In genomic region chr5:100761736-100762135, GRCm38 (mm10) we compare ENCODE assay signal across 28 mouse cellular contexts. TPM values are rescaled to one million over a fixed set of nuclear protein-coding genes. Genes with fewer than 3 reads are reported as not detected.
"Had no signal": no experiment of that assay in that cellular context is flagged by ENCODE, and none has a peak within 500 bp of the region (broad histone marks: within the 10 kb centered on the region; RNA-seq: fewer than 3 reads in every experiment).

No protein-coding gene starts in this region.

- H3K4me1 ChIP-seq: embryonic facial prominence, embryonic 10.5 days; embryonic facial prominence, embryonic 12.5 days; embryonic facial prominence, embryonic 13.5 days; embryonic facial prominence, embryonic 15.5 days; forebrain, embryonic 10.5 days; forebrain, embryonic 12.5 days; forebrain, embryonic 13.5 days; forebrain, embryonic 15.5 days had no signal

- H3K27ac ChIP-seq: embryonic facial prominence, embryonic 10.5 days; embryonic facial prominence, embryonic 12.5 days; embryonic facial prominence, embryonic 13.5 days; embryonic facial prominence, embryonic 15.5 days; forebrain, embryonic 10.5 days; forebrain, embryonic 12.5 days; forebrain, embryonic 13.5 days; forebrain, embryonic 15.5 days; gastrocnemius, adult 2 months; heart, adult 2 months had no signal

- H3K4me3 ChIP-seq: embryonic facial prominence, embryonic 10.5 days; embryonic facial prominence, embryonic 12.5 days; embryonic facial prominence, embryonic 13.5 days; embryonic facial prominence, embryonic 15.5 days; erythroblast, embryonic 14.5 days; forebrain, embryonic 10.5 days; forebrain, embryonic 12.5 days; forebrain, embryonic 13.5 days; forebrain, embryonic 15.5 days; gastrocnemius, adult 2 months; heart, adult 2 months had no signal

- DNase-seq: cerebellum, adult 2 months; cerebellum, adult 8-10 months; cerebellum, adult 9-10 months; cerebellum, adult 9-11 months; cerebellum, postnatal 10 days; cerebellum, postnatal 14 days; cerebellum, postnatal 25 days; cerebellum, postnatal 36 days; embryo, embryonic 11 days; forebrain, postnatal 0 days; gastrocnemius, adult 2 months; gastrocnemius, postnatal 10 days; gastrocnemius, postnatal 14 days; gastrocnemius, postnatal 25 days; gastrocnemius, postnatal 36 days; heart, adult 18-20 months; heart, adult 2 months had no signal

- H3K9me3 ChIP-seq: embryonic facial prominence, embryonic 10.5 days; embryonic facial prominence, embryonic 12.5 days; embryonic facial prominence, embryonic 13.5 days; embryonic facial prominence, embryonic 15.5 days; forebrain, embryonic 12.5 days; forebrain, embryonic 13.5 days; forebrain, embryonic 15.5 days had no signal

- H3K4me2 ChIP-seq: embryonic facial prominence, embryonic 12.5 days; embryonic facial prominence, embryonic 13.5 days; embryonic facial prominence, embryonic 15.5 days; forebrain, embryonic 12.5 days; forebrain, embryonic 13.5 days; forebrain, embryonic 15.5 days had no signal

- H3K27me3 ChIP-seq: embryonic facial prominence, embryonic 12.5 days; embryonic facial prominence, embryonic 13.5 days; embryonic facial prominence, embryonic 15.5 days; forebrain, embryonic 12.5 days; forebrain, embryonic 13.5 days; forebrain, embryonic 15.5 days had no signal

- H3K9ac ChIP-seq: embryonic facial prominence, embryonic 12.5 days; embryonic facial prominence, embryonic 13.5 days; embryonic facial prominence, embryonic 15.5 days; forebrain, embryonic 12.5 days; forebrain, embryonic 13.5 days; forebrain, embryonic 15.5 days; forebrain, postnatal 0 days had no signal

- ATAC-seq: forebrain, embryonic 13.5 days; forebrain, embryonic 14.5 days; forebrain, embryonic 15.5 days; forebrain, embryonic 16.5 days; forebrain, postnatal 0 days had no signal

RNA-seq across cellular contexts. Expression of gene Hpse, which starts 42.2 kb away (rescaled TPM):
- polyA plus RNA-seq: erythroblast, embryonic 14.5 days had no signal
